Mouse (Mus musculus) 416B (cell line): ENCODE measurements around the gene Tmem269.

ENCODE experiments used
- DNase-seq: peaks from one replicate; pipeline ENCODE4 v3.0.0; 2011; ENCODE audit warnings: low read depth

Tmem269 gene

DNA sequence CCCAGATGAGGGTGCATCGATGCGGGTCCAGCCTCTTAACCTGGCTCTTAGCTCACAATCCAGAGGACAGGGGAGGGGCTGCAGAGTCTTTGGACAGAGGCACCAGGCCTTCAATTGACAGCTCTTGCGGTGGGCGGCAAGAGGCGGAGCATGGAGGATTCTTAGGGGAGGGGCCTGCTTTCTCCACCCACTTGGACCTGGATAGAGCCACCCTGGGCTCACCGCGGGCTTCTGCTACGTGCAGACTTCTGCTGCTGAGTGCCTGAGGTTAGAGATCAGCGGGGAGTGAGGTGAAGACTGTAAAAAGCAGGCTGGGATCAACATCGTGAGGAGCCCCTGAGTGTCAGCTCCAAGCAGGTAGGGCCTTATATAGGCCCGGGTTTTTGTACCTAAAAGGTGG lies at the start of gene Tmem269:
Gene Tmem269 (minus strand): TSS at position 49 of the 400 bp plus-strand sequence.
- DNase-seq, result no peak

DNA sequence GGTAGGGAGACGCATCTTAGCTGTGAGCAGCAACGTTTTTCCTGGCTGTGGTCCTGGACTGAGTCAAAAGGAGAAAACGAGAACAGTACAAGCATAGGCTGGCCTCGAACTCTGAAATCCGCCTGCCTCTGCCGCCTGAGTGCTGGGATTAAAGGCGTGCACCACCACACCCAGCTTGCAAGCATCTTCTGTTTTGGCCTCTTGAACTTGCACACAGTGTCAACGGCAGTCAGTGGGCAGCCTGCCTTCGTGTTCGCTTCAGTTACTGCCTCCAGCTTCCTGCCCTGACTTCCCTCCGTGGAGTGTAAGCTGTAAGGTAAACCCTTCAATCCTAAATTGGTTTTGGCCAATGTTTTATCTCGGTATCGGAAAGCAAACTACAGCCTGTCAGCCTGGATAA lies 48.6 kb upstream of the Tmem269 start:
- no peak for DNase-seq

DNA sequence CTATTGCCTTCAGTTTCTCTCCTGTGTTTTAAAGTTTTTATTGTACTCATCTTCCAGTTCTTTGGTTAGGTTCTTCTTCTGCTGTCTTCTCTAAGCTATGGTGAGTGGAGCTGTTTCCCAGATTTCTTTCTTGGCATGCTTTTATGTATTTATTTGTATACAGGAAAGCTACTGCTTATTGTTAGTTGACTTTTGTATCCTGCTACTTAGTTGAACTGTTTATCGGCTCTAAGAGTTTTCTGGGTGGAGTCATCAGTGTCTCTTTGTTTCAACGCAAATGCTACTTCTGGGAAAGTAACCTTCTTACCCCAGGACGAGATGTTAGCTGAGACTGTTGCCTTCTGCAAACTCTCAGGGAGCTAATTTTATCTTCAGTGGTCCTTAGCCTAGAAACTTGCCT lies 45.4 kb upstream of the Tmem269 start:
- no peak for DNase-seq

DNA sequence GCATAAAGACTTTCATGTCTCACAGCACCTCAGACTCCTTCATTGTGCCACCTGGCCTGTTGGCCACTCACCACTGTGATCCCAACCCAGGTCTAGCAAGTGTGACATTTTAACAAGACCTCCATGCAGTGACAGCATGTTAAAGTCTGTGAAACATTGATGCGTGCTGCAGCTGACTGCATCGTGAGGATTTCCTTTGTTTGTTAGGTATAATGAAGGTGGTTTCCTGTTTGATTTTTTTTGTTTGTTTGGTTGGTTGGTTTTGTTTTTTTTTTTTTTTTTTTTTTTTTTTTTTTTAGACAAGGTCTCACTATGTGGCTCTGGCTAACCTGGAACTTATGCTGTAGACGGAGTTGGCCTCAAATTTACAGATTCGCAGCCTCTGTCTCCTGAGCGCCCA lies 44.5 kb upstream of the Tmem269 start:
- DNase-seq, result no peak

DNA sequence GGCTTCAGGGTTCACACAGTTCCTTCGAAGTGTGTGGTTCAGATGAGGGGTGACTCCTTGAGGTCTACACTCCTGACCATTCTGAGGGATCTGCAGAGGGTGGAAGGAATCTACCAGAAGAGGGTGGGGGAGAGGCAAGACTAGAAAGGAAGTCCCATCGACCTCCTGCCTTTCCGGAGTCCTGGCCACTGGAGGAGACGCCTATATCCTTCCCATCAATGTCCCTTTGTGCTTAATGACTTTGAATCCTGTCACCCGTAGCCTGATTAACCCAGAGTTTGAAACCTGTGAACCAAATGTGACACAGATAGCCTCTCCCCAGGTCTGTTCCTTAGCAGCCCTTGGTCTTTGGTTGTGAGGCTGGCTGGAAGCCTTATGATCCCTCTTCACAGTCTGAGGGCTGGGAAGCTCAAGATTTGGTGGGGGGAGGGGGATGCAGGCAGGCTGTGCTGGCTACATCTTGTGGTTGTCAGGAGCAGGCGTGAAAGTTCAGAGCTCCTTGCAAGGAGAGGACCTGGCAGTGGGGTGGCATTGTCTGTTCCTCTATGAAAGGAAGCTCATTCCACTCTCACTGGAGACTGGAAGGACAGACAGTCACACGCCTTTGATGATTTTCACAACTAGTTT lies 43.2 kb upstream of the Tmem269 start:
- no peak for DNase-seq

DNA sequence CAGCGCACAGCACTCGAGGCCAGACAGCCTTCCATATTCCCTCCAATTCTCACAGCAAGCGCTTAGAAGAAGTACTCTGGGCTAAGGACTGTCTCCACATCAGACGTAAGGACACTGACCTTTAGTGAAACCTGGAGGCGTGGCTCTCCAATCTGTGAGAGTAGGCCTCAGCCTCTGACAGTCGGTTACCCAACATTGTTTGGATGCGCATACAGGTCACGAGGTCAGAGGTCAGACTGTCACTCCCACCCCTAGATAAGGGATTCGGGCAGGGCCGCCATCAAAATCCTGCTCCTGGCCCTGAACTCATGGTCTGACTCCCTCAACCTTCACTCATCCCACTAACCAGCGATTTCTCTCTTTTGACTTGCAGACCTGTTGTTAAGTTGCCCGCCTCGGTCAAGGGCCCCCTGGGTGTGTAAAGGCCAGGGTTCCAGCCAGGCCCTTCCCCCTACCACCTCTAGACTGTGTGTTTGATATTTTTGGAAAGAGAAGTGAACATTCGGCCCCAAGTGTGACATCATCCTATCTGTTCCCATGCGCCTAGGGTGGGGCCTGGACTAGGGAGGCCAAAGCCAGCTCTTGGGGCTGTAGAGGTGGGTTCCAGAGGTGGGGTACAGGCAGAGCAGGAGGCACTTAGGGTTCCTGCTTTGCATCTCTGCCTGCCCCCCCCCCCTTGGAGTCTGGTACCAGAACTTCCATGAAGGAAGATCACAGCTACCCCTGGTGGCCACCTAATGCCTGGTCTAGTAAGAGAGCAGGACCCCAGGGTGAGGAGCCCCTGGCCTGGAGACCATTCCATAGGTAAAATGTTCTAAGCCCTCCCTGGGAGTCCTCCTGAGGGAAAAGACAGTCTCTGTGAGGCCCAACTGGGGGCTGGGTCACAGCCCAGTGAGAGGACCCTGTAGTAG lies 41.6 kb upstream of the Tmem269 start:
- no peak for DNase-seq

DNA sequence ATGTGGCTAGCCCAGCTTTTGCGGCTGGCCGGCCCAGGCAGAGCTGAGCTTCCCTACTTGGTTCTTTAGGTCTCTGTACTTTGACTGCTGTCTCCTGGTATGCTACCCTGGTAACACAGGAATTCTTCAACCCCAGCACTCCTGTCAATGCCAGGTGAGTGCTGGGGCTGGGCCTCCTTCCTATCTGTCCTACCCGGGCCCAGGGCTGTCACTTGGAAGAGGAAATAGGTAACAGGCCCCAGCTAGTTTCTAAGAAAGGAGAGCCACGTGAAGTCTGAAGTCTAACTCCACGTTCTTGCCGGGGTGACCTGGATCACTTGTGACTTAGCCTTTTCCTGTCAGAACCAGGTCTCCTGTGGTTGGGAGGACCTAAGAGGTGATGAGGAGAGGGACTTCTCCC lies 39.1 kb upstream of the Tmem269 start:
- no peak for DNase-seq

DNA sequence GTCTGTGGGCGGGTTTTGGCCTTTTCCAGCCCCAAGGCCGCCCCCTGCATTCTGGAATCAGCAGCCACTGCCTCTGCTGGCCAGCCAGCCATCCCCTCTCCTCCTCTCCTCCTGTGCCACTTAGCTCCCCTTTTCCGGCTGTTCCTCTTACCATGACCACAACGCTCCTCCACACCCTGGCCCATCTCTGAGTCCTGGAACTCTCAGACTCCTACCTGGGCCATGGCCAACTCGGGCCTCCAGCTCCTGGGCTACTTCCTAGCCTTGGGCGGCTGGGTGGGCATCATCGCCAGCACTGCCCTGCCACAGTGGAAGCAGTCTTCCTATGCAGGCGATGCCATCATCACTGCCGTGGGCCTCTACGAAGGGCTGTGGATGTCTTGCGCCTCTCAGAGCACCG lies 37.3 kb upstream of the Tmem269 start, which contains the start of gene Cldn19:
Gene Cldn19 (plus strand): TSS at position 64 of the 400 bp plus-strand sequence.
- no peak for DNase-seq

DNA sequence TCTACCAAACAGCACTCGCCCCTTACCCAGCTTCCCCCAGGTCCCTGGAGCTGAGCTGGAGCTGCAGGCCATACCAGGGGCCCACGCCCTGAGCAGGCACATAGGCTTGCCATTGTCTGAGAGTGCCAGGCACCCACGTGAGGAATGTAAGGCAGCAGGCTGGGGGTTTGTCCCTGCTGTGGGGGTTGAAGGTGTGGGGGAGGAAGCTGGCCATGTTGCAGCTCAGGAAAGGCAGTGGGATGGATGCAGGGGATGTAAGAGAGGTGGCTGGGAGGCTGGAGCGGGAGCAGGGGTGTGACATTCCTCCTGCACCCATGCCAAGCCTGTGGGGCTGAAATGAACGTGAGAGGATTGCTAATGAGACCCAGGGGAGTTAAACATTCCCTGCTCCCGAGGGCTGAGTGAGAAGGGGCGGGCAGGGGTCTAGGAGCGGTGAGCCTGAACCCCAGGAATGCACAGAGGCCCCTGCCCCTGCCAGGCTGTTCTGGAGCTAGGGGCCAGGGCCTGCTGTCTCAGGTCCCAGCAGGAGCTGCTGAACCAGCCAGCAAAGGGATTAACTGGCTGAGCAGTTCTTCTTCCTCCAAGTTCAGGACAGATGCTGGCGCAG lies 36.1 kb upstream of the Tmem269 start:
- DNase-seq, result no peak

DNA sequence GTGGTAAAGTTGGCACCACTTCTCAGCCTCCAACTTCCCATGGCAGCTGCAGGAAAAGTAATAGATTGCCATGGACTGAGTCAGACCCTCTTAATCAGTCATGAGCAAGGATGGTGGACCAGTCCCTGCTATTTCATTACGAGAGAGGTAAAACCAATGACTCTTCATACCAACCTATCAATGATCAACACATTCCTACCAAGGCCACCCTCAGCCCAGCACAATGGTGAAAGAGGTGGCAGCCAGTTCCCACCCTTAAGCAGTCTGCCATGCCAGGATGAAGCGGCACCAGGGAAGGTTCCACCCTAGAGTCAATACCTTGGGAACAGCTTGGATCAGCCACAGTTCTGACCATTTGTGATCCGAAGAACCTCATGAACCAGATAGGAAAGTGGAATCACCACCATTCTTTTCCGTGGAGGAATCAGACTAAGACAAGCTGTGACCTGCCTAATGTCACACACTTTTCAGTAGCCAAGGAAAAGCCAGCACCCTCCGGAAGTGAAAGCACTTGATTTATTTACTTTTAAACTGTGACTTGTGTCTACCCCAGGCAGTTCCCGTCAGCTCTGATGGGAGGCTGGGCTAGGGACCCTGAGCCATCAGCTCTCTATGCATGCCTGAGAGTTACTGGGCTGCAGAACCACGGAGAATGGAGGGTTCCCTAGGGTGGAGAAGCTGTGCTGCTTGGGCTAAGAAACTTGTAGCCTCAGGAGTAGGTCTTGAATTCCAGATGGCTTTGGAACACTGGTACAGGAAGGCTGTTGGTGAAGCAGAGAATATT lies 34.2 kb upstream of the Tmem269 start:
- DNase-seq, result no peak

DNA sequence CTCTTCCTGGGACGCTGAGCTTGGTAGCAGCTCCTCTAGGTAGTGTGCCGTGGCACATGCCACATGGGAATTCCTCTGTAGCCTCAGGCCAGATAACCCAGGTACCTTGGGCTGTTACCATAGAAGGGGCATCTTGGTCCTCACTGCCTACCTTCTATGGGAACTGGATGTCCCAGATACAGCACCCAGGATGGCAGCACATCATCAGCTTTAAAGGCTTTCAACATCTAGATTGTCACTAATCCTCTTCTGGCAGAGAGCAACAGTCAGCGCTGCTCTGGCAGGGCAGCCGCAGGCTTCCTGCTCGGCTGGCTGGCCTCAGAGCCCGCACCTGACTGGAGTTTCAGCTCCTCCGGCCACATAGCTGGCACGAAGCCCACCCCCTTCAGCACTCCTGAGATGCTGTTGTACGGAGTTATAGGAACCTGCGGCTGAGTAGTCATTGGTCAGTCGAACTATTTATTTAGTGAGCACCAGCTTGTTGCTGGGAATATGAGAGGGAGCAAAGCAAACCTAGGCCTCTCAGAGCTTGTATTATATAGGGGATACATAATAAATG lies 30.5 kb upstream of the Tmem269 start:
- DNase-seq, result no peak

DNA sequence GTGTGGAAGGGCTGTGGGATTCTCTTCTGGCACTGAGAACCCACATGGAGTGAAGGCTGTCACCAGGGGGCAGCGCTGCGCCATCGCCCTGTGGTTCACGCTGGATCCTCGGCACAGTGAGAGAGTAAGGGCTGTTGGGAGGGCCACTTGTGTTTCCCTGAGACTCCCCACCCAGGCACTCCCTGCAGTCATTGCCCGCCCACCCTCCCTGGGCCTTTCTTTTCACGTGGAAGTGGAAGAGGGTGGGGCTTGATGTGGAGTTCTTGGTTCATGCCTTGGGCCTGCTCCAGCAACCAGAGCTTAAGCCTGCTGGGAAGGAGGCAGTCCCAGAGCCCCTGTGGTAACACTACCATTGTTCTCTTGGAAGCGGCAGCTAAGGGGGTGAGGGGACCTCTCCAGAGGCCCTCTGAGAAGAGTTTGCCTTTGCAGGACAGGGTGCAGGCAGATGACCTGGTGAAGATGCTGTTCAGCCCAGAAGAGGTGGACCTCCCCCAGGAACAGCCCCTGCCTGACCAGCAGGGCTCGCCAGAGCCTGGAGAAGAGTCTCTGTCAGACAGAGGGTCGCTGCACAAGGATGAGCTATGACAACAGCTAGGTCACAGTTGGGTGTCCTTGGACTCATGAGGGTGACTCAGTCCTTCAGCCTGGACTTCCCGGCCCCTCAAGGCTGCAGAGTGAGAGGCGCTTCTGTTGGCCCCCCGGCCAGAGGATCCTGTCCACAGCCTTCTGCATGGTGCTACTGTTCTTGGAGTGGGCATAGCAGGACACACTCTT lies 29.6 kb upstream of the Tmem269 start:
- peak; percentile 58 for DNase-seq

DNA sequence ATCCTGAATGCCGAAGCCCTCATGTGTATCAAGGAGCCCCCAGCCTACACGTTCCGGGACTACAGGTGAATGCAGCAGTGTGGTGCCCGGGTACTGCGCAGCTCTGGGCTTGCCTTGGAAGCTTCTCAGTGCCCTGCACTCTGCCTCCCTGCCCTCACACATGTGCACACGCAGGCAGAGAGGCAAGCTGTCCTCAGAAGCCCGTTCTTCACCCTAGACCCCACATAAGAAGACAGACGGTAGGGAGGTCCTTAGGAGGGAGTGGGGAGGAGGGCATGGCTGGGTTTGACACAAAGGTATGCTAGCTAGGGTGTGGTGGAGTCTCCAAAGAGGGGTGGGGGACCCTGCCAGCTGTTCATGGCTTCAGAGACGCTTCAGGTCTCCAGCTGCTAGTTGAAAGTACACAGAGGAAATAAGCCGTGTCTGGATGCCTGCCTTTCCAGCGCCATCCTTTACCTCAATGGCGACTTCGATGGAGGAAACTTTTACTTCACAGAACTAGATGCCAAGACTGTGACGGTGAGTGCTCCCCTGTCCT lies 28.7 kb upstream of the Tmem269 start:
- no peak for DNase-seq

DNA sequence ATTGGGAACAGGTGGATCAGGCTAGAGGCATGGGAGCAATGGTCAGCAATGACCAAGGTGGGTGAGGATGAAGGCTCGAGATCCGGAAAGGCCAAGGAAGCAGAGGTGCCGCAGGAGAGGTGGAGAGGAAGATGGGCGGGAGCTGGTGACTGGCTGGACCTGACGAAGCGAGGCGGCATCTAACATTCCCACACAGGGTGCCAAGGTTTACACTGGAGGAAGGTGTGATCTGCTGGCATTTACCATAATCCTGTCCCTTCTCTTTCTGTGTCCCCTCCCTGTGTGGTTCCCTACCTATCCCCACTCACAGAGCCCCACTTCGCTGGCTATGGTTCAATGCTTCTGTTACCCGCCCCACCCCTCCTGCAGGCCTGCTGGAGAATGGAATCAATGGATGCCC lies 27.9 kb upstream of the Tmem269 start:
- no peak for DNase-seq

DNA sequence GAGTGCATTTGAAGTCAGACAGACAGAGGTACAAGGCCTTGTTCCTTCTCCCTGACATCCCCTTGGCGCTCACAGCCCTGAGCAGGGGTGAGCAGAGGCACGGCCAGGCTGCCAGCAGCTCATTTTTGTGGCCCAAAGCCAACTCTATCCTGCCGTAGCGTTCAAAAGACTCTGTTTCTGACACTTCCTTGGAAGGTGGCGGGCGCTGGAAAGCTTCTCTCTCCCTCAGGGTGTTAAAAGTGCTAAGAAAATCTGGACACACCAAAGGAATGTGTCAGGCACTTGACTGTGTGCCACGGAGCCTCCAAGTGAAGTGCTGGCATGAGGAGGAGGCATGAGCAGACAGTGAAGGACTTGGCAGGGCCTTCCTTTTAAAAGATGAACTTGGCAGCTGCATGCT lies 27.5 kb upstream of the Tmem269 start:
- no peak for DNase-seq

DNA sequence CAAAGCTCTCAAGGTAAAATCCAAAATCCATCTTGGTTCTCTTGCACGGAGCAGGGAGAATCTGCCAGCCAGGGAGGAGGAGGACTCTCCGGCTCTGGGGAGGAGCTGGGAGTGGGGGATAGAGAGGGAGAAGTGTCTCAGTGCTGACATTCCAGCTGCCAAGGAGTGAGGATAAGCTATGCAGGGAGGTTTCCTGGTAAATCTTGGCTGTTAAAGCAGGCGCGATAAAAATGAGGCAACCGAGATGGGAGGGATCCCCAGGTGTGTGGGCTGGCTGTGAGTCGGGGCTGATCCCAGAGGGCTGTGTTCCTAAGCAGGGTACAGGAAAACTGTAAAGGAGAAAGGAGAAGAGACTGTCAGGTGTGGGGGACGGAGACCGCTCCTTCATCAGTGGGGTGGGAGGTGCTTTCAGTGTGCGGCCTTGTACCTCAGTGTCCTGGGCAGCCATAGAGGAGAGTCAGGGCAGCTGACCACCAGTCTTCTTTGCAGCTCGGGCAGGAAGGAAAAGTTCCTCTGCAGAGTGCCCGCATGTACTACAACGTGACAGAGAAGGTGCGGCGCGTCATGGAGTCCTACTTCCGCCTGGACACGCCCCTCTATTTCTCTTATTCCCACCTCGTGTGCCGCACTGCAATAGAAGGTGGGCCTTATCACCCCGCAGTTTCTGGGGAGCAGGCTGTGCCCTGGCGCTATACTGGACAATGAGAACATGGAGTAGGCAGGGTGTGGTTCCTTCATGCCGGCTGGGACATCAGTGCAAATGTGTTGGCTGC lies 26.6 kb upstream of the Tmem269 start:
- DNase-seq, result no peak

DNA sequence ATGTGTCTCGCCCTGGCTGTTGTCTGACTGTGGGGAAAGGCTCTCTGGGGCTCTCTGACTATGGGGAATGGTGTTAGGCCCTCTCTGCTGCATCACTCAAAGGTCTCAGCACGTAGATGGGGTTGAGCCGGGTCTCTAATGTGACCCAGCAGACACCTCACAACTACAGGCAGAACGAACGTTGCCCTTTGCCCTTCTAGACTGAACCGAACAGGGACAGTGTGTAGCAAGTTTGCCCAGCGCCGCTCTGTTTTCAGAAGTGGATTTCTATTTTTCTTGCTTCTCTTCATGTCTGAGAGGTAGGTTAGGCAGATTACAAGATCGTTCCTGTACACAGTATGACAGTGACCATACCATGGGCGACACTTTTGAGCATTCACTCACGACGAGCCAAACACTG lies 24.6 kb upstream of the Tmem269 start:
- no peak for DNase-seq

DNA sequence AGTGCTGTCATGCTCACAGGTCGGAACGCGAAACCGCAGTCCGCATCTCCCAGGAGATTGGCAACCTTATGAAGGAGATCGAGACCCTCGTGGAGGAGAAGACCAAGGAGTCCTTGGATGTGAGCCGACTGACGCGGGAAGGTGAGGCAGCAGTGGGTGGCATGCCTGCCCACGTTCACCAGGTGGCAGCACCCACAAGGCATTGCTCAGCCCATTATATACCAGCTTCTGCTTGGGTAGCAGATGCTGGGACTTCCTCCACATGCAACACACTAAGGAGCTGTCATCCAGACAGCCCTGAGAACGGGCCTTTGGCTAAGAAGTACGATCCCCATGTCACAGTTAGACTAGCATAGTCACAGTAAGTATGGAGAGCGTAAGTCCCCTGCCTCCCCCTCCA lies 23.6 kb upstream of the Tmem269 start:
- DNase-seq, result peak; percentile 29

DNA sequence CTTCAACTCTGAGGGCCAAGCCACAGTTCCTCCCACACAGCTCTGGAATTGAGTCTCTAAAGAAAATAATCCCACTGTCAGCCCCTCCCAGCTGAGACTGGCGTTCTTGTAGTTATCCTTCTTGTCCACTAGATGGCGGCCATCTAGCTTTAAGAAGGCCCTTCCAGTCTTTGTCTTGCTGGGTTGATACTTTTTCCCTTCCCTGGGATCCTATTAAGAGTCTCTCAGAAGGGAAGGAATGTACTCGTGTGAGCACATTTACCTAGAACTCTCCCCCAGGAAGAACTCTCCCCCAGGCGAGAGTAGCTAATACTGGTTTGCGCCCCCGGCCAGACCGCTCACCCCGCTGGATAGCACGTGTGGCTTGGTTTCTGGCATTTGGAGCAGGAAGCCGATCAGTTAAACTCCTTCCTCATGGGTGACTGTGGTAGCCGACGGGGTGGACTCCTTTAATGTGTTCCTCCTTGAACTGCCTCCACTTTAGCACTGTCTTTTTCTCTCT lies 21.2 kb upstream of the Tmem269 start:
- peak; percentile 92 for DNase-seq

DNA sequence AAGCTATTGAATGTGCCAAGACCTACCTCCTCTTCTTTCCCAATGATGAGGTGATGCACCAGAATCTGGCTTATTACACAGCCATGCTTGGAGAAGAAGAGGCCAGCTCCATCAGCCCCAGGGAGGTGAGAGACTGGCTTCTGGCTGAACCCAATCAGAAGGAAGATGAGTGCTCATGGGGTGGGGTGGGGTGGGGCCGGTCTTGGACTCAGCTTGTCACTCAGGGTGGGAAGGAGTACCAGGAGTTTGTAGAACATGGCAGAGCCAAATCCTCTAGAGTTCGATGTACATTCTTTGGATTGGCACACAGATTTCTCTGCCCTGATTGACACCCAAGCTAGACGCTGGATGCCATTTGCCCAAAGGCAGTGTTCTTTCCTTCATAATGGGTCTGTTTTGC lies 20.6 kb upstream of the Tmem269 start:
- no peak for DNase-seq
